Mouse (Mus musculus) T-helper 17 cell (primary cell): ENCODE results near the gene Hectd1.

Experiments used
- in situ Hi-C, 2 experiments: fragments of 300-600 bp; cut with MboI, MseI; formaldehyde crosslinking; loops; 1 replicate in 1 of 2; 2 replicates in 1 of 2; pipeline ENCODE4 v1.15.1; 2025; ENCODE audit warnings: high pct_unique_total_duplicates in 2 of 2

Gene Hectd1

GRCm38 (mm10) chr12:51829290-51830076 lies at the start of gene Hectd1:
TSS of gene Hectd1 (minus strand) at chr12:51829536.
- in situ Hi-C loops, result loop anchor here (5.0 kb wide), 1 partner anchor 38 kb away; no protein-coding TSS in a partner anchor

GRCm38 (mm10) chr12:51871446-51872144 lies 42.3 kb upstream of the Hectd1 start:
- in situ Hi-C loops, result no loop called here

- in situ Hi-C loops, result loop anchor here (5.0 kb wide), 2 partner anchors 37 to 42 kb away; partner anchors contain the start of gene Hectd1 (in 1 of the 2)
These were observed 40.2 kb upstream of the Hectd1 start for GRCm38 (mm10) chr12:51869511-51869910.

- in situ Hi-C loops, result loop anchor here (5.0 kb wide), 2 partner anchors 35 to 40 kb away; partner anchors contain the start of gene Hectd1 (in 1 of the 2)
These were observed 37.7 kb upstream of the Hectd1 start for GRCm38 (mm10) chr12:51867076-51867475.

GRCm38 (mm10) chr12:51866226-51866910 lies 37.0 kb upstream of the Hectd1 start:
- in situ Hi-C loops, result loop anchor here (5.0 kb wide), 2 partner anchors 34 to 39 kb away; partner anchors contain the start of gene Hectd1 (in 1 of the 2)

- in situ Hi-C loops, result loop anchor here (5.0 kb wide), 2 partner anchors 33 to 38 kb away; partner anchors contain the start of gene Hectd1 (in 1 of the 2)
These were observed 36.4 kb upstream of the Hectd1 start for GRCm38 (mm10) chr12:51865790-51866179.

- in situ Hi-C loops, result loop anchor here (5.0 kb wide), 2 partner anchors 33 to 38 kb away; partner anchors contain the start of gene Hectd1 (in 1 of the 2)
These were observed 35.9 kb upstream of the Hectd1 start for GRCm38 (mm10) chr12:51865061-51865789.

GRCm38 (mm10) chr12:51863116-51864002 lies 34.0 kb upstream of the Hectd1 start:
- in situ Hi-C loops, result no loop called here

GRCm38 (mm10) chr12:51858134-51859028 lies 29.0 kb upstream of the Hectd1 start:
- in situ Hi-C loops, result no loop called here

GRCm38 (mm10) chr12:51856768-51857295 lies 27.5 kb upstream of the Hectd1 start:
- in situ Hi-C loops, result no loop called here

GRCm38 (mm10) chr12:51855872-51856271 lies 26.5 kb upstream of the Hectd1 start:
- in situ Hi-C loops, result no loop called here

- in situ Hi-C loops, result no loop called here
These were observed 26.1 kb upstream of the Hectd1 start for GRCm38 (mm10) chr12:51855453-51855852.

GRCm38 (mm10) chr12:51851617-51852016 lies 22.3 kb upstream of the Hectd1 start:
- in situ Hi-C loops, result no loop called here

GRCm38 (mm10) chr12:51851155-51851554 lies 21.8 kb upstream of the Hectd1 start:
- in situ Hi-C loops, result no loop called here

GRCm38 (mm10) chr12:51850339-51850738 lies 21.0 kb upstream of the Hectd1 start:
- in situ Hi-C loops, result no loop called here

GRCm38 (mm10) chr12:51849902-51850301 lies 20.6 kb upstream of the Hectd1 start:
- in situ Hi-C loops, result no loop called here

GRCm38 (mm10) chr12:51847953-51848680 lies 18.8 kb upstream of the Hectd1 start:
- in situ Hi-C loops, result no loop called here

- in situ Hi-C loops, result no loop called here
These were observed 15.9 kb upstream of the Hectd1 start for GRCm38 (mm10) chr12:51845261-51845660.
